In genomic region chr1:74808078-74808477, GRCm38 (mm10) we compare ENCODE assay signal across 9 mouse cellular contexts. TPM values are rescaled to one million over a fixed set of nuclear protein-coding genes. Genes with fewer than 3 reads are reported as not detected.
A peak's percentile ranks its signal among the peaks of the same experiment; 100 is the strongest.
DNase-seq lines count a peak whose midpoint lies in the region; ATAC-seq and TF ChIP-seq lines count a peak whose summit lies in the region.
"Had no signal": no experiment of that assay in that cellular context is flagged by ENCODE, and none has a peak within 500 bp of the region (broad histone marks: within the 10 kb centered on the region; RNA-seq: fewer than 3 reads in every experiment).

No protein-coding gene starts in this region.

- peak; percentile 62 for ATAC-seq in forebrain, embryonic 16.5 days
- peak; percentile 81 for ATAC-seq in lung, embryonic 15.5 days (ENCODE audit: borderline replicate concordance, extremely low read depth, low FRiP score, low TSS enrichment)

- H3K9ac ChIP-seq in ES-Bruce4 (ENCODE audit: low read depth, poor library complexity, severe bottlenecking) = no peak overlapping the region
- no peak overlapping the region for H3K9ac ChIP-seq in forebrain, embryonic 16.5 days (replicated peaks; ENCODE audit: low read depth, low read length)
- H3K9ac ChIP-seq in lung, embryonic 15.5 days = no peak overlapping the region
- H3K9ac ChIP-seq: liver, embryonic 15.5 days had no signal

- under 1% methylated on average over 16 of the region's 16 CpGs for WGBS in forebrain, embryonic 16.5 days
- WGBS in lung, embryonic 15.5 days = under 1% methylated on average over 16 of the region's 16 CpGs
- WGBS in thymus, adult 2 months = 2% methylated on average over 16 of the region's 16 CpGs

- no peaks in the 10 kb centered on the region for H3K36me3 ChIP-seq in ES-Bruce4 (ENCODE audit: control insufficient read depth, insufficient read depth, low read length, poor library complexity, severe bottlenecking)
- no peaks in the 10 kb centered on the region for H3K36me3 ChIP-seq in forebrain, embryonic 16.5 days (ENCODE audit: control insufficient read depth, insufficient read depth)
- H3K36me3 ChIP-seq in lung, embryonic 15.5 days = no peaks in the 10 kb centered on the region
- H3K36me3 ChIP-seq in thymus, adult 2 months (ENCODE audit: control insufficient read depth, insufficient read depth, low read length) = no peaks in the 10 kb centered on the region
- H3K36me3 ChIP-seq: liver, embryonic 15.5 days had no signal

- 0 out of 2 replicates have a peak, but pooled peaks cover 2% of the 10 kb centered on the region for H3K27me3 ChIP-seq in ES-Bruce4 (ENCODE audit: control insufficient read depth, insufficient read depth, low read length, poor library complexity, severe bottlenecking)
- H3K27me3 ChIP-seq in forebrain, embryonic 16.5 days (replicated peaks; ENCODE audit: control insufficient read depth, insufficient read depth, low read length) = peaks cover 51% of the 10 kb centered on the region
- peaks cover 68% of the 10 kb centered on the region for H3K27me3 ChIP-seq in lung, embryonic 15.5 days
- peaks cover 26% of the 10 kb centered on the region; the same call in 1 of the 2 replicates for H3K27me3 ChIP-seq in thymus, adult 2 months (ENCODE audit: control insufficient read depth, insufficient read depth, low read length)

- intact Hi-C loops in heart, postnatal 36 days (cut with DNase I) = loop anchor here (1.0 kb wide), 1 partner anchor 20 kb away; no protein-coding TSS in a partner anchor

- DNase-seq in cerebellum, adult 11 months = peak; percentile 67
- peak; percentile 92 to 95 for DNase-seq in heart, postnatal 36 days
- peak; percentile 87 to 91 for DNase-seq in layer of hippocampus, adult 2 months (ENCODE audit: low spot score in 2 of 2)
- DNase-seq in ovary, adult 18-20 months (ENCODE audit: low spot score) = peak; percentile 74
- peak; percentile 88 for DNase-seq in thymus, adult 2 months

- peak overlapping the region; percentile 59 for H3K4me2 ChIP-seq in forebrain, embryonic 16.5 days (ENCODE audit: low read length)
- peak overlapping the region; percentile 54 for H3K4me2 ChIP-seq in lung, embryonic 15.5 days
- H3K4me2 ChIP-seq: liver, embryonic 15.5 days had no signal

- peak; percentile 97 for TF ChIP-seq CTCF in ES-Bruce4 (IDR thresholded peaks at IDR 0.05; ENCODE audit: low read depth, low read length)
- peak; percentile 93 for TF ChIP-seq CTCF in layer of hippocampus, adult 2 months (conservative IDR thresholded peaks at IDR 0.05)
- peak; percentile 89; the same call in 1 of the 2 replicates for TF ChIP-seq CTCF in thymus, adult 2 months (IDR thresholded peaks at IDR 0.05; ENCODE audit: borderline replicate concordance, control insufficient read depth, extremely low read depth, insufficient read depth, low read length, poor library complexity)

- peak; percentile 70 for TF ChIP-seq EP300 in ES-Bruce4 (IDR thresholded peaks at IDR 0.05; ENCODE audit: insufficient read depth, low read depth, low read length)

- peaks cover 4% of the 10 kb centered on the region for H3K4me1 ChIP-seq in ES-Bruce4 (ENCODE audit: control insufficient read depth, insufficient read depth, low read length)
- H3K4me1 ChIP-seq in forebrain, embryonic 16.5 days (replicated peaks; ENCODE audit: control insufficient read depth, insufficient read depth, low read length) = peaks cover 28% of the 10 kb centered on the region
- peaks cover 33% of the 10 kb centered on the region for H3K4me1 ChIP-seq in lung, embryonic 15.5 days
- H3K4me1 ChIP-seq in thymus, adult 2 months (replicated peaks; ENCODE audit: control insufficient read depth, insufficient read depth, low read length) = peaks cover 25% of the 10 kb centered on the region

- H3K27ac ChIP-seq in ES-Bruce4 (ENCODE audit: insufficient read depth, low read length) = no peak overlapping the region
- H3K27ac ChIP-seq in forebrain, embryonic 16.5 days (ENCODE audit: low read length) = no peak overlapping the region
- H3K27ac ChIP-seq in layer of hippocampus, adult 2 months = peak overlapping the region; percentile 86; the same call in 1 of the 2 replicates
- no peak overlapping the region for H3K27ac ChIP-seq in lung, embryonic 15.5 days
- H3K27ac ChIP-seq in thymus, adult 2 months (ENCODE audit: control insufficient read depth, insufficient read depth, low read length) = no peak overlapping the region
- H3K27ac ChIP-seq: liver, embryonic 15.5 days had no signal

- no peaks in the 10 kb centered on the region for H3K9me3 ChIP-seq in ES-Bruce4 (replicated peaks; ENCODE audit: control insufficient read depth, insufficient read depth, low read length, poor library complexity, severe bottlenecking)
- H3K9me3 ChIP-seq in forebrain, embryonic 16.5 days (ENCODE audit: control insufficient read depth, low read length) = no peaks in the 10 kb centered on the region
- no peaks in the 10 kb centered on the region for H3K9me3 ChIP-seq in lung, embryonic 15.5 days
- H3K9me3 ChIP-seq: liver, embryonic 15.5 days had no signal

- TF ChIP-seq POLR2A in ES-Bruce4 (IDR thresholded peaks at IDR 0.05; ENCODE audit: insufficient read depth, low read length) = no peak
- TF ChIP-seq POLR2A in thymus, adult 2 months (IDR thresholded peaks at IDR 0.05; ENCODE audit: control insufficient read depth, extremely low read depth, insufficient read depth, low read length, poor library complexity) = no peak

- H3K4me3 ChIP-seq in ES-Bruce4 (ENCODE audit: low read depth, low read length) = peak overlapping the region; percentile 5; the same call in 1 of the 2 replicates
- H3K4me3 ChIP-seq in forebrain, embryonic 16.5 days (replicated peaks; ENCODE audit: low read length) = no peak overlapping the region
- peak overlapping the region; percentile 13; the same call in 1 of the 2 replicates for H3K4me3 ChIP-seq in layer of hippocampus, adult 2 months
- H3K4me3 ChIP-seq in lung, embryonic 15.5 days = peak overlapping the region; percentile 21; the same call in 1 of the 2 replicates
- H3K4me3 ChIP-seq in thymus, adult 2 months (ENCODE audit: control insufficient read depth, insufficient read depth, low read length) = no peak overlapping the region
- H3K4me3 ChIP-seq: liver, embryonic 15.5 days had no signal

RNA-seq across cellular contexts. Expression of gene Wnt10a, which starts 16.8 kb away (rescaled TPM):
- polyA plus RNA-seq in ES-Bruce4 (2011; ENCODE audit: insufficient read depth, insufficient read length, low read depth, missing spikeins) = 0.79 and 0.81 TPM in 2 replicates
- polyA plus RNA-seq in forebrain, embryonic 16.5 days (2015; fragmentation: Nextera tagmentation; extraction: Ambion mirVana) = 0.46 and 0.68 TPM in 2 replicates
- total RNA-seq in heart, postnatal 36 days (2021) = not detected
- total RNA-seq in layer of hippocampus, adult 2 months (2021) = 1 to 10 TPM; 2.5 to 3.3 TPM
- 0.20 and 0.25 TPM in 2 replicates for polyA plus RNA-seq in lung, embryonic 15.5 days (2015; fragmentation: Nextera tagmentation; extraction: Ambion mirVana)
- polyA plus RNA-seq in thymus, adult 2 months (2012; rRNA removed) = 5.0 and 5.3 TPM in 2 replicates
- polyA plus RNA-seq: liver, embryonic 15.5 days had no signal

RNA-seq across cellular contexts. Expression of gene Wnt6, which starts 36.4 kb away (rescaled TPM):
- polyA plus RNA-seq in ES-Bruce4 (2011; ENCODE audit: insufficient read depth, insufficient read length, low read depth, missing spikeins) = 5.0 and 5.6 TPM in 2 replicates
- polyA plus RNA-seq in forebrain, embryonic 16.5 days (2015; fragmentation: Nextera tagmentation; extraction: Ambion mirVana) = 3.6 and 4.5 TPM in 2 replicates
- under 1 TPM; 0.14 to 0.33 TPM for total RNA-seq in heart, postnatal 36 days (2021)
- 1 to 10 TPM in 1 of 2 experiments, under 1 TPM in 1; 0.79 to 1.1 TPM for total RNA-seq in layer of hippocampus, adult 2 months (2021)
- polyA plus RNA-seq in lung, embryonic 15.5 days (2015; fragmentation: Nextera tagmentation; extraction: Ambion mirVana) = 1.2 TPM in 2 replicates
- 1.8 and 1.9 TPM in 2 replicates for polyA plus RNA-seq in thymus, adult 2 months (2012; rRNA removed)

RNA-seq across cellular contexts. Expression of gene Cdk5r2, which starts 46.7 kb away (rescaled TPM):
- polyA plus RNA-seq in ES-Bruce4 (2011; ENCODE audit: insufficient read depth, insufficient read length, low read depth, missing spikeins) = 0.28 and 0.32 TPM in 2 replicates
- 2.2 and 2.8 TPM in 2 replicates for polyA plus RNA-seq in forebrain, embryonic 16.5 days (2015; fragmentation: Nextera tagmentation; extraction: Ambion mirVana)
- not detected for total RNA-seq in heart, postnatal 36 days (2021)
- total RNA-seq in layer of hippocampus, adult 2 months (2021) = 100 to 1,000 TPM; 193 to 196 TPM
- polyA plus RNA-seq in lung, embryonic 15.5 days (2015; fragmentation: Nextera tagmentation; extraction: Ambion mirVana) = not detected in 2 replicates
- polyA plus RNA-seq in thymus, adult 2 months (2012; rRNA removed) = 0.31 and 0.34 TPM in 2 replicates
- polyA plus RNA-seq: liver, embryonic 15.5 days had no signal

RNA-seq across cellular contexts. Expression of gene Prkag3, which starts 59.1 kb away (rescaled TPM):
- polyA plus RNA-seq in ES-Bruce4 (2011; ENCODE audit: insufficient read depth, insufficient read length, low read depth, missing spikeins) = 0.21 and 0.23 TPM in 2 replicates
- polyA plus RNA-seq in forebrain, embryonic 16.5 days (2015; fragmentation: Nextera tagmentation; extraction: Ambion mirVana) = not detected in 2 replicates
- 1 to 10 TPM; 1.1 to 1.4 TPM for total RNA-seq in heart, postnatal 36 days (2021)
- not detected for total RNA-seq in layer of hippocampus, adult 2 months (2021)
- 0.34 and 0.57 TPM in 2 replicates for polyA plus RNA-seq in lung, embryonic 15.5 days (2015; fragmentation: Nextera tagmentation; extraction: Ambion mirVana)
- polyA plus RNA-seq in thymus, adult 2 months (2012; rRNA removed) = 0.10 and 0.38 TPM in 2 replicates

Comparison
In these comparisons a context has a peak if more than half of its experiments do, and no peak if none do; other contexts are left out.
1. H3K4me3 ChIP-seq: peak in ES-Bruce4 (single experiment), layer of hippocampus, adult 2 months (single experiment) and lung, embryonic 15.5 days (single experiment); none in forebrain, embryonic 16.5 days (single experiment) and thymus, adult 2 months (single experiment).
2. Peak in every context shown above with its lines, with median percentiles within 50 percentile points of each other: CTCF ChIP-seq and DNase-seq.